Mouse (Mus musculus) cerebellum, adult (tissue): ENCODE results near the gene Nkx1-2.

ENCODE experiments used
- ATAC-seq: cut with Nextera tagmentation; 2 replicates; pipeline ENCODE4 v1.9.2; 2017; ENCODE audit warnings: mild to moderate bottlenecking, moderate library complexity, mixed read lengths; ENCODE audit not compliant: insufficient number of reproducible peaks, low FRiP score, low TSS enrichment

Nkx1-2 gene

GRCm38 (mm10) chr7:132599071-132599975, at the start of gene Nkx1-2:
Gene Nkx1-2, minus strand, starts transcription at chr7:132599637.
- ATAC-seq, result no peak

- no peak for ATAC-seq
Measured at GRCm38 (mm10) chr7:132646514-132646913, 47.1 kb upstream of the Nkx1-2 start.

GRCm38 (mm10) chr7:132644605-132645279, 45.3 kb upstream of the Nkx1-2 start:
- no peak for ATAC-seq

GRCm38 (mm10) chr7:132641606-132642005, 42.2 kb upstream of the Nkx1-2 start:
- ATAC-seq, result no peak

GRCm38 (mm10) chr7:132640946-132641345, 41.5 kb upstream of the Nkx1-2 start:
- ATAC-seq, result no peak

- ATAC-seq, result peak; percentile 81
Measured at GRCm38 (mm10) chr7:132638446-132639087, 39.1 kb upstream of the Nkx1-2 start.

- no peak for ATAC-seq
Measured at GRCm38 (mm10) chr7:132637292-132637691, 37.9 kb upstream of the Nkx1-2 start.

- no peak for ATAC-seq
Measured at GRCm38 (mm10) chr7:132631313-132631712, 31.9 kb upstream of the Nkx1-2 start.

GRCm38 (mm10) chr7:132627448-132627847, 28.0 kb upstream of the Nkx1-2 start:
- ATAC-seq, result no peak

GRCm38 (mm10) chr7:132626174-132626573, 26.7 kb upstream of the Nkx1-2 start:
- ATAC-seq, result no peak

GRCm38 (mm10) chr7:132624161-132624560, 24.7 kb upstream of the Nkx1-2 start:
- no peak for ATAC-seq

- ATAC-seq, result no peak
Measured at GRCm38 (mm10) chr7:132619975-132620918, 20.8 kb upstream of the Nkx1-2 start.

- ATAC-seq, result no peak
Measured at GRCm38 (mm10) chr7:132619549-132619948, 20.1 kb upstream of the Nkx1-2 start.

- ATAC-seq, result no peak
Measured at GRCm38 (mm10) chr7:132617021-132617564, 17.7 kb upstream of the Nkx1-2 start.

GRCm38 (mm10) chr7:132616391-132616790, 17.0 kb upstream of the Nkx1-2 start:
- ATAC-seq, result no peak

GRCm38 (mm10) chr7:132615346-132615745, 15.9 kb upstream of the Nkx1-2 start:
- ATAC-seq, result no peak

GRCm38 (mm10) chr7:132611530-132611929, 12.1 kb upstream of the Nkx1-2 start:
- ATAC-seq, result no peak

- peak; percentile 56; the same call in 1 of the 2 replicates for ATAC-seq
Measured at GRCm38 (mm10) chr7:132610468-132611318, 11.3 kb upstream of the Nkx1-2 start, which contains the start of gene Lhpp. Gene Lhpp, plus strand, starts transcription at chr7:132610638.
